Mouse (Mus musculus): ENCODE results near the gene Usp47.
"Not testable (repeated sequence)": the region's sequence is repeated elsewhere in the genome, so short reads cannot be mapped to it uniquely, and the experiment has no call there.

Gene Usp47

GRCm38 (mm10) chr7:112074868-112075267 lies 51.6 kb downstream of the Usp47 start:
- H3K27me3 ChIP-seq (ENCODE audit: control insufficient read depth, insufficient read depth, low read length, poor library complexity, severe bottlenecking) = no peaks in the 10 kb centered on the region
- H3K36me3 ChIP-seq (ENCODE audit: control insufficient read depth, insufficient read depth, low read length, poor library complexity, severe bottlenecking) = peaks cover 3% of the 10 kb centered on the region; the same call in 1 of the 2 replicates
- no peak for DNase-seq (ENCODE audit: low read depth, low spot score)

GRCm38 (mm10) chr7:112082636-112083035 lies 59.3 kb downstream of the Usp47 start:
- Histone ChIP-seq H3K27me3 (ENCODE audit: control insufficient read depth, insufficient read depth, low read length, poor library complexity, severe bottlenecking) (no peaks in the 10 kb centered on the region), H3K36me3 (ENCODE audit: control insufficient read depth, insufficient read depth, low read length, poor library complexity, severe bottlenecking) (peaks cover 9% of the 10 kb centered on the region)
- no peak for DNase-seq (ENCODE audit: low read depth, low spot score)

- Histone ChIP-seq H3K27me3 (ENCODE audit: control insufficient read depth, insufficient read depth, low read length, poor library complexity, severe bottlenecking) (no peaks in the 10 kb centered on the region), H3K36me3 (ENCODE audit: control insufficient read depth, insufficient read depth, low read length, poor library complexity, severe bottlenecking) (peaks cover 9% of the 10 kb centered on the region)
- no peak for DNase-seq (ENCODE audit: low read depth, low spot score)
Observed at GRCm38 (mm10) chr7:112084222-112084621, 60.9 kb downstream of the Usp47 start.

- DNase-seq (ENCODE audit: low read depth, low spot score) = peak; percentile 79
- H3K27me3 ChIP-seq (ENCODE audit: control insufficient read depth, insufficient read depth, low read length, poor library complexity, severe bottlenecking) = no peaks in the 10 kb centered on the region
- peaks cover 12% of the 10 kb centered on the region for H3K36me3 ChIP-seq (ENCODE audit: control insufficient read depth, insufficient read depth, low read length, poor library complexity, severe bottlenecking)
Observed at GRCm38 (mm10) chr7:112085062-112085461, 61.8 kb downstream of the Usp47 start.

- no peak for DNase-seq (ENCODE audit: low read depth, low spot score)
- no peaks in the 10 kb centered on the region for H3K27me3 ChIP-seq (ENCODE audit: control insufficient read depth, insufficient read depth, low read length, poor library complexity, severe bottlenecking)
Observed at GRCm38 (mm10) chr7:112086186-112086585, 62.9 kb downstream of the Usp47 start.

GRCm38 (mm10) chr7:112094923-112095322 lies 71.6 kb downstream of the Usp47 start:
- not testable (repeated sequence) for DNase-seq (ENCODE audit: low read depth, low spot score); H3K36me3 ChIP-seq (ENCODE audit: control insufficient read depth, insufficient read depth, low read length, poor library complexity, severe bottlenecking); H3K27me3 ChIP-seq (ENCODE audit: control insufficient read depth, insufficient read depth, low read length, poor library complexity, severe bottlenecking)

More at GRCm38 (mm10) chr7:112086186-112086585, 62.9 kb downstream of the Usp47 start:
- peaks cover 12% of the 10 kb centered on the region for H3K36me3 ChIP-seq (ENCODE audit: control insufficient read depth, insufficient read depth, low read length, poor library complexity, severe bottlenecking)

GRCm38 (mm10) chr7:112100887-112101286 lies 77.6 kb downstream of the Usp47 start:
- Histone ChIP-seq H3K27me3 (ENCODE audit: control insufficient read depth, insufficient read depth, low read length, poor library complexity, severe bottlenecking) (no peaks in the 10 kb centered on the region), H3K36me3 (ENCODE audit: control insufficient read depth, insufficient read depth, low read length, poor library complexity, severe bottlenecking) (peaks cover 5% of the 10 kb centered on the region)
- no peak for DNase-seq (ENCODE audit: low read depth, low spot score)

- Histone ChIP-seq H3K36me3 (ENCODE audit: control insufficient read depth, insufficient read depth, low read length, poor library complexity, severe bottlenecking) (peaks cover 5% of the 10 kb centered on the region), H3K27me3 (ENCODE audit: control insufficient read depth, insufficient read depth, low read length, poor library complexity, severe bottlenecking) (no peaks in the 10 kb centered on the region)
- no peak for DNase-seq (ENCODE audit: low read depth, low spot score)
Observed at GRCm38 (mm10) chr7:112102933-112103332, 79.6 kb downstream of the Usp47 start.

GRCm38 (mm10) chr7:112103816-112104215 lies 80.5 kb downstream of the Usp47 start:
- no peaks in the 10 kb centered on the region for H3K27me3 ChIP-seq (ENCODE audit: control insufficient read depth, insufficient read depth, low read length, poor library complexity, severe bottlenecking)
- DNase-seq (ENCODE audit: low read depth, low spot score) = no peak
- H3K36me3 ChIP-seq (ENCODE audit: control insufficient read depth, insufficient read depth, low read length, poor library complexity, severe bottlenecking) = peaks cover 5% of the 10 kb centered on the region

GRCm38 (mm10) chr7:112108757-112109156 lies 85.5 kb downstream of the Usp47 start:
- Histone ChIP-seq H3K36me3 (ENCODE audit: control insufficient read depth, insufficient read depth, low read length, poor library complexity, severe bottlenecking) (peaks cover 5% of the 10 kb centered on the region), H3K27me3 (ENCODE audit: control insufficient read depth, insufficient read depth, low read length, poor library complexity, severe bottlenecking) (no peaks in the 10 kb centered on the region)
- DNase-seq (ENCODE audit: low read depth, low spot score) = no peak

- peaks cover 3% of the 10 kb centered on the region; the same call in 1 of the 2 replicates for H3K36me3 ChIP-seq (ENCODE audit: control insufficient read depth, insufficient read depth, low read length, poor library complexity, severe bottlenecking)
- H3K27me3 ChIP-seq (ENCODE audit: control insufficient read depth, insufficient read depth, low read length, poor library complexity, severe bottlenecking) = no peaks in the 10 kb centered on the region
- no peak for DNase-seq (ENCODE audit: low read depth, low spot score)
Observed at GRCm38 (mm10) chr7:112110638-112111372, 87.5 kb downstream of the Usp47 start.

GRCm38 (mm10) chr7:112117501-112117900 lies 94.2 kb downstream of the Usp47 start:
- DNase-seq (ENCODE audit: low read depth, low spot score) = no peak
- H3K36me3 ChIP-seq (ENCODE audit: control insufficient read depth, insufficient read depth, low read length, poor library complexity, severe bottlenecking) = no peaks in the 10 kb centered on the region
- H3K27me3 ChIP-seq (ENCODE audit: control insufficient read depth, insufficient read depth, low read length, poor library complexity, severe bottlenecking) = no peaks in the 10 kb centered on the region

GRCm38 (mm10) chr7:112118086-112118485 lies 94.8 kb downstream of the Usp47 start:
- Histone ChIP-seq H3K36me3 (ENCODE audit: control insufficient read depth, insufficient read depth, low read length, poor library complexity, severe bottlenecking) (no peaks in the 10 kb centered on the region), H3K27me3 (ENCODE audit: control insufficient read depth, insufficient read depth, low read length, poor library complexity, severe bottlenecking) (no peaks in the 10 kb centered on the region)
- DNase-seq (ENCODE audit: low read depth, low spot score) = no peak

GRCm38 (mm10) chr7:112119248-112119647 lies 95.9 kb downstream of the Usp47 start:
- no peak for DNase-seq (ENCODE audit: low read depth, low spot score)
- H3K36me3 ChIP-seq (ENCODE audit: control insufficient read depth, insufficient read depth, low read length, poor library complexity, severe bottlenecking) = no peaks in the 10 kb centered on the region
- no peaks in the 10 kb centered on the region for H3K27me3 ChIP-seq (ENCODE audit: control insufficient read depth, insufficient read depth, low read length, poor library complexity, severe bottlenecking)

- no peaks in the 10 kb centered on the region for H3K27me3 ChIP-seq (ENCODE audit: control insufficient read depth, insufficient read depth, low read length, poor library complexity, severe bottlenecking)
- no peaks in the 10 kb centered on the region for H3K36me3 ChIP-seq (ENCODE audit: control insufficient read depth, insufficient read depth, low read length, poor library complexity, severe bottlenecking)
- DNase-seq (ENCODE audit: low read depth, low spot score) = no peak
Observed at GRCm38 (mm10) chr7:112120861-112121810, 97.8 kb downstream of the Usp47 start.

All from splenic B cell, adult 2 months (primary cell).